Mouse (Mus musculus) limb, embryonic 11.5 days (tissue): Measurements from ENCODE around the gene Gmppa. TPM values are rescaled to one million over a fixed set of nuclear protein-coding genes. Genes with fewer than 3 reads are reported as not detected.

ENCODE experiments used
- ATAC-seq: fragments of 200-750 bp; cut with Nextera tagmentation; 2 replicates; pipeline ENCODE4 v1.8.0; 2017; ENCODE audit warnings: low read depth; ENCODE audit not compliant: insufficient number of reproducible peaks, low FRiP score, low TSS enrichment
- DNase-seq: peaks from one replicate; pipeline ENCODE4 v3.0.0-alpha.2; 2015; ENCODE audit warnings: low spot score
- H3K27ac ChIP-seq: fragments of 300-500 bp; sonication (generic); replicated peaks from 2 replicates; pipeline ENCODE4 v1.5.1; 2014; ENCODE audit warnings: low read depth, mild to moderate bottlenecking, low read length
- H3K27me3 ChIP-seq: fragments of 300-500 bp; sonication (generic); 2 replicates; pipeline ENCODE4 v1.6.1; 2014; ENCODE audit warnings: mild to moderate bottlenecking, low read length, mixed read lengths; ENCODE audit not compliant: control insufficient read depth, insufficient read depth
- H3K36me3 ChIP-seq: fragments of 300-500 bp; sonication (generic); 2 replicates; pipeline ENCODE4 v1.6.1; 2014; ENCODE audit warnings: mild to moderate bottlenecking, low read length, moderate library complexity, mixed read lengths; ENCODE audit not compliant: control insufficient read depth, insufficient read depth
- H3K4me1 ChIP-seq: fragments of 300-500 bp; sonication (generic); 2 replicates; pipeline ENCODE4 v1.6.1; 2014; ENCODE audit warnings: low read length, mixed read lengths; ENCODE audit not compliant: control insufficient read depth, insufficient read depth
- H3K4me2 ChIP-seq: fragments of 300-500 bp; sonication (generic); 2 replicates; pipeline ENCODE4 v1.6.1; 2014; ENCODE audit warnings: low read depth, mild to moderate bottlenecking, moderate library complexity; ENCODE audit not compliant: severe bottlenecking
- H3K4me3 ChIP-seq: fragments of 300-500 bp; sonication (generic); 2 replicates; pipeline ENCODE4 v1.5.1; 2014; ENCODE audit warnings: low read depth, low read length
- H3K9ac ChIP-seq: fragments of 300-500 bp; sonication (generic); 2 replicates; pipeline ENCODE4 v1.6.1; 2014; ENCODE audit warnings: mild to moderate bottlenecking, low read length
- H3K9me3 ChIP-seq: fragments of 300-500 bp; sonication (generic); 2 replicates; pipeline ENCODE4 v1.6.1; 2016; ENCODE audit warnings: low read length; ENCODE audit not compliant: control insufficient read depth
- WGBS: fragments of 180-500 bp; shearing (Covaris S2); extraction: QIAGEN DNeasy Blood & Tissue Kit; methylation state at CpG from one replicate; pipeline ENCODE4 v1.1.7; 2014; 5-methylcytosine and 5-hydroxymethylcytosine counted together
- polyA plus RNA-seq: library from polyadenylated mRNA; unstranded; fragments of >200 nt; fragmentation: Nextera tagmentation; extraction: Ambion mirVana; gene quantifications from 2 replicates; pipeline ENCODE4 v1.2.1, GENCODE M21; 2014

Gene Gmppa
- polyA plus RNA-seq, 1 experiment from 2014 or later, result 49.9 TPM

- peak; percentile 87 for DNase-seq
- H3K4me1 ChIP-seq, result peaks cover 74% of the 10 kb centered on the region
- no peaks in the 10 kb centered on the region for H3K9me3 ChIP-seq
- peaks cover 41% of the 10 kb centered on the region for H3K27me3 ChIP-seq
- peak overlapping the region; percentile 27; the same call in 1 of the 2 replicates for H3K4me2 ChIP-seq
- WGBS, result under 1% methylated on average over 22 of the region's 22 CpGs
- no peak overlapping the region for H3K9ac ChIP-seq
- no peak overlapping the region; the same call in 1 of the 2 replicates for H3K4me3 ChIP-seq
- peak; percentile 2; the same call in 1 of the 2 replicates for ATAC-seq
- 0 out of 2 replicates have a peak, but pooled peaks cover 2% of the 10 kb centered on the region for H3K36me3 ChIP-seq
- no peak overlapping the region for H3K27ac ChIP-seq
Observed at GRCm38 (mm10) chr1:75445751-75446611, 10.3 kb downstream of the Gmppa start.

- peaks cover 75% of the 10 kb centered on the region for H3K4me1 ChIP-seq
- H3K4me3 ChIP-seq, result no peak overlapping the region
- WGBS, result 1% methylated on average over 18 of the region's 20 CpGs
- DNase-seq, result no peak
- H3K9ac ChIP-seq, result no peak overlapping the region
- H3K4me2 ChIP-seq, result peak overlapping the region; percentile 27; the same call in 1 of the 2 replicates
- H3K36me3 ChIP-seq, result 0 out of 2 replicates have a peak, but pooled peaks cover 2% of the 10 kb centered on the region
- H3K27ac ChIP-seq, result no peak overlapping the region
- H3K27me3 ChIP-seq, result peaks cover 47% of the 10 kb centered on the region
- ATAC-seq, result no peak
- H3K9me3 ChIP-seq, result no peaks in the 10 kb centered on the region
Observed at GRCm38 (mm10) chr1:75446656-75447055, 10.9 kb downstream of the Gmppa start.

- H3K27ac ChIP-seq, result no peak overlapping the region
- H3K4me1 ChIP-seq, result peaks cover 75% of the 10 kb centered on the region
- whole genome bisulfite sequencing, result 0% methylated on average over 10 of the region's 10 CpGs
- DNase-seq, result peak; percentile 40
- no peaks in the 10 kb centered on the region for H3K9me3 ChIP-seq
- H3K9ac ChIP-seq, result no peak overlapping the region
- ATAC-seq, result no peak; the same call in 1 of the 2 replicates
- no peak overlapping the region for H3K4me3 ChIP-seq
- H3K27me3 ChIP-seq, result peaks cover 54% of the 10 kb centered on the region
- H3K4me2 ChIP-seq, result peak overlapping the region; percentile 20
- H3K36me3 ChIP-seq, result 0 out of 2 replicates have a peak, but pooled peaks cover 2% of the 10 kb centered on the region
Observed at GRCm38 (mm10) chr1:75447265-75448051, 11.7 kb downstream of the Gmppa start.

- Histone ChIP-seq H3K4me2 (peak overlapping the region; percentile 20), H3K4me1 (peaks cover 79% of the 10 kb centered on the region), H3K9me3 (no peaks in the 10 kb centered on the region), H3K36me3 (0 out of 2 replicates have a peak, but pooled peaks cover 2% of the 10 kb centered on the region), H3K9ac (no peak overlapping the region), H3K27ac (no peak overlapping the region), H3K27me3 (peaks cover 55% of the 10 kb centered on the region), H3K4me3 (no peak overlapping the region)
- ATAC-seq, result no peak
- under 1% methylated on average over 7 of the region's 7 CpGs for WGBS
- DNase-seq, result peak; percentile 47
Observed at GRCm38 (mm10) chr1:75448052-75448431, 12.3 kb downstream of the Gmppa start.

GRCm38 (mm10) chr1:75448937-75449336 lies 13.2 kb downstream of the Gmppa start:
- no peak overlapping the region for H3K27ac ChIP-seq
- 0% methylated on average over 14 of the region's 14 CpGs for WGBS
- H3K4me1 ChIP-seq, result peaks cover 77% of the 10 kb centered on the region
- H3K4me2 ChIP-seq, result peak overlapping the region; percentile 13; the same call in 1 of the 2 replicates
- H3K27me3 ChIP-seq, result peaks cover 55% of the 10 kb centered on the region
- ATAC-seq (no peak), DNase-seq (no peak)
- H3K9ac ChIP-seq, result no peak overlapping the region
- H3K9me3 ChIP-seq, result no peaks in the 10 kb centered on the region
- H3K4me3 ChIP-seq, result no peak overlapping the region
- H3K36me3 ChIP-seq, result no peaks in the 10 kb centered on the region

- DNase-seq (no peak), ATAC-seq (no peak)
- under 1% methylated on average over 8 of the region's 8 CpGs for WGBS
- Histone ChIP-seq H3K36me3 (no peaks in the 10 kb centered on the region), H3K4me2 (peak overlapping the region; percentile 59), H3K4me1 (peaks cover 78% of the 10 kb centered on the region), H3K4me3 (no peak overlapping the region; the same call in 1 of the 2 replicates), H3K9me3 (no peaks in the 10 kb centered on the region), H3K27ac (no peak overlapping the region), H3K9ac (no peak overlapping the region), H3K27me3 (peaks cover 54% of the 10 kb centered on the region)
Observed at GRCm38 (mm10) chr1:75449377-75450135, 13.8 kb downstream of the Gmppa start.

GRCm38 (mm10) chr1:75450314-75451005 lies 14.7 kb downstream of the Gmppa start, which contains the start of gene Asic4:
TSS of gene Asic4 (plus strand) at chr1:75450436.
- Histone ChIP-seq H3K36me3 (no peaks in the 10 kb centered on the region), H3K27ac (no peak within 1 kb of the TSS), H3K27me3 (peaks cover 48% of the 10 kb centered on the region), H3K4me2 (peak within 1 kb of the TSS; percentile 59), H3K4me3 (peak within 1 kb of the TSS; percentile 23), H3K4me1 (peaks cover 71% of the 10 kb centered on the region), H3K9me3 (no peaks in the 10 kb centered on the region), H3K9ac (peak within 1 kb of the TSS; percentile 40)
- WGBS, result under 1% methylated on average over 35 of the region's 35 CpGs
- no peak for ATAC-seq
- peak; percentile 47 for DNase-seq
